Mouse (Mus musculus) embryonic facial prominence, embryonic 15.5 days (tissue): Measurements from ENCODE around the gene Chst14. TPM values are rescaled to one million over a fixed set of nuclear protein-coding genes. Genes with fewer than 3 reads are reported as not detected.

Source experiments
- ATAC-seq: fragments of 200-750 bp; cut with Nextera tagmentation; 2 replicates; pipeline ENCODE4 v1.8.0; 2017; ENCODE audit warnings: low read depth, moderate TSS enrichment; ENCODE audit not compliant: insufficient number of reproducible peaks, low FRiP score, low TSS enrichment
- H3K27ac ChIP-seq: fragments of 300-500 bp; sonication (generic); replicated peaks from 2 replicates; pipeline ENCODE4 v1.5.1; 2015; ENCODE audit warnings: mild to moderate bottlenecking, inconsistent platforms
- H3K27me3 ChIP-seq: fragments of 300-500 bp; sonication (generic); 2 replicates; pipeline ENCODE4 v1.6.1; 2015; ENCODE audit warnings: inconsistent platforms
- H3K36me3 ChIP-seq: fragments of 300-500 bp; sonication (generic); 2 replicates; pipeline ENCODE4 v1.6.1; 2015; ENCODE audit warnings: mild to moderate bottlenecking, inconsistent platforms
- H3K4me1 ChIP-seq: fragments of 300-500 bp; sonication (generic); 2 replicates; pipeline ENCODE4 v1.6.1; 2015; ENCODE audit warnings: inconsistent platforms
- H3K4me2 ChIP-seq: fragments of 300-500 bp; sonication (generic); replicated peaks from 2 replicates; pipeline ENCODE4 v1.6.1; 2015; ENCODE audit warnings: mild to moderate bottlenecking, inconsistent platforms
- H3K4me3 ChIP-seq: fragments of 300-500 bp; sonication (generic); replicated peaks from 2 replicates; pipeline ENCODE4 v1.5.1; 2015; ENCODE audit warnings: mild to moderate bottlenecking, inconsistent platforms
- H3K9ac ChIP-seq: fragments of 300-500 bp; sonication (generic); 2 replicates; pipeline ENCODE4 v1.6.1; 2015; ENCODE audit warnings: inconsistent platforms
- H3K9me3 ChIP-seq: fragments of 300-500 bp; sonication (generic); replicated peaks from 2 replicates; pipeline ENCODE4 v1.6.1; 2016; ENCODE audit warnings: inconsistent platforms
- WGBS: fragments of 180-500 bp; shearing (Covaris S2); methylation state at CpG from one replicate; pipeline ENCODE4 v1.1.7; 2015; 5-methylcytosine and 5-hydroxymethylcytosine counted together
- polyA plus RNA-seq: library from polyadenylated mRNA; unstranded; fragments of >200 nt; fragmentation: Nextera tagmentation; extraction: Ambion mirVana; gene quantifications from 2 replicates; pipeline ENCODE4 v1.2.1, GENCODE M21; 2015

Gene Chst14
- polyA plus RNA-seq, 1 experiment from 2014 or later, result 50.4 TPM

- ATAC-seq, result no peak
- Histone ChIP-seq H3K4me1 (peaks cover 16% of the 10 kb centered on the region), H3K4me2 (no peak overlapping the region), H3K27me3 (no peaks in the 10 kb centered on the region), H3K9ac (no peak overlapping the region), H3K9me3 (no peaks in the 10 kb centered on the region), H3K36me3 (no peaks in the 10 kb centered on the region), H3K27ac (no peak overlapping the region), H3K4me3 (no peak overlapping the region)
- WGBS, result 92% methylated on average over 3 of the region's 3 CpGs
Measured at GRCm38 (mm10) chr2:118907781-118908180, 18.5 kb upstream of the Chst14 start.

GRCm38 (mm10) chr2:118909151-118909550, 17.1 kb upstream of the Chst14 start:
- H3K27ac ChIP-seq, result no peak overlapping the region
- no peaks in the 10 kb centered on the region for H3K36me3 ChIP-seq
- H3K27me3 ChIP-seq, result no peaks in the 10 kb centered on the region
- no peak overlapping the region for H3K4me3 ChIP-seq
- no peaks in the 10 kb centered on the region for H3K9me3 ChIP-seq
- no peak for ATAC-seq
- H3K4me2 ChIP-seq, result no peak overlapping the region
- H3K4me1 ChIP-seq, result peaks cover 17% of the 10 kb centered on the region
- no peak overlapping the region for H3K9ac ChIP-seq
- WGBS, result 46% methylated on average over 1 of the region's 1 CpGs

GRCm38 (mm10) chr2:118910605-118911278, 15.6 kb upstream of the Chst14 start:
- H3K36me3 ChIP-seq, result no peaks in the 10 kb centered on the region
- no peak overlapping the region for H3K9ac ChIP-seq
- H3K9me3 ChIP-seq, result no peaks in the 10 kb centered on the region
- peaks cover 24% of the 10 kb centered on the region for H3K4me1 ChIP-seq
- H3K27ac ChIP-seq, result no peak overlapping the region
- H3K4me3 ChIP-seq, result no peak overlapping the region
- no peak for ATAC-seq
- 59% methylated on average over 7 of the region's 7 CpGs for WGBS
- H3K27me3 ChIP-seq, result no peaks in the 10 kb centered on the region
- no peak overlapping the region for H3K4me2 ChIP-seq

- H3K27me3 ChIP-seq, result no peaks in the 10 kb centered on the region
- H3K9me3 ChIP-seq, result no peaks in the 10 kb centered on the region
- WGBS, result 52% methylated on average over 8 of the region's 8 CpGs
- ATAC-seq, result no peak
- H3K27ac ChIP-seq, result no peak overlapping the region
- peaks cover 31% of the 10 kb centered on the region for H3K4me1 ChIP-seq
- no peak overlapping the region for H3K4me3 ChIP-seq
- no peak overlapping the region for H3K9ac ChIP-seq
- H3K4me2 ChIP-seq, result no peak overlapping the region
- peaks cover 15% of the 10 kb centered on the region for H3K36me3 ChIP-seq
Measured at GRCm38 (mm10) chr2:118912706-118913105, 13.6 kb upstream of the Chst14 start.

DNA sequence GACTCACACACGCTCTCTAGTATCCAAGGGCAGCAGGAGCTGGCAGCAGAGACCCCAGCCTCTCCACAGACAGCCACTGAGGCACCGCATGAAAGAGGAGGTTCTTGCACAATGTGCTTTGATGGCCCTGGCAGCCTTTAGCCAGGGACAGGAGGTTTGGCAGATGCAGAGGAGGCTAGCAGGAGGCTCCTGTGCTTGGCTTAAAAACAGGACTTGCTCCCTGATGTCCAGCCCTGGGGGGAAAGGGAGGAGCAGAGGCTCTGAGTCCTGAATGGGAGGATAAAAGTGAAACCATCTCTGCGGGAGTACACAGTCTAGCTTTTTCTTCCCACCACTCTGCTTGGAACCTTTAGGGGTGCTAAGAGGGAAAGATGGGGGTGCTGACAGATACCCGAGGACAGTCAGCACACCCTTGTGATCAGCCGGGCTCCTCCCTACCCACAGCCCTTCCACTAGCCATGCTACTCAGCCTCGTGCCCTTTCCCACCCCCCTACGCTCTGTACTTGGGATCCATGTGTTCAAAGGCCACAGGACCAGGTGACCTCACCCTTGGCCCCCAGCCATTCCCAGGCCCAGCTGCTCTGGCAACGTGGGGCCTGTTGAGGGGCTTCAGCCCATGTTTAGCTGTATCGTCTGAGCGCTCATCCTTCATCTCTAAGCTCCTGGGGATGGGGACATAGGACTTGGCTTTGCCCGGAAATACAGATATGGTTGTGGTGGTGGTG, 12.6 kb upstream of the Chst14 start:
- ATAC-seq, result 0 out of 2 replicates have a peak, but pooled peaks have one; percentile 12
- Histone ChIP-seq H3K4me2 (no peak overlapping the region), H3K27ac (no peak overlapping the region), H3K36me3 (peaks cover 15% of the 10 kb centered on the region), H3K4me1 (peaks cover 31% of the 10 kb centered on the region), H3K27me3 (no peaks in the 10 kb centered on the region), H3K9ac (no peak overlapping the region), H3K9me3 (no peaks in the 10 kb centered on the region), H3K4me3 (no peak overlapping the region)
- 50% methylated on average over 11 of the region's 11 CpGs for WGBS

DNA sequence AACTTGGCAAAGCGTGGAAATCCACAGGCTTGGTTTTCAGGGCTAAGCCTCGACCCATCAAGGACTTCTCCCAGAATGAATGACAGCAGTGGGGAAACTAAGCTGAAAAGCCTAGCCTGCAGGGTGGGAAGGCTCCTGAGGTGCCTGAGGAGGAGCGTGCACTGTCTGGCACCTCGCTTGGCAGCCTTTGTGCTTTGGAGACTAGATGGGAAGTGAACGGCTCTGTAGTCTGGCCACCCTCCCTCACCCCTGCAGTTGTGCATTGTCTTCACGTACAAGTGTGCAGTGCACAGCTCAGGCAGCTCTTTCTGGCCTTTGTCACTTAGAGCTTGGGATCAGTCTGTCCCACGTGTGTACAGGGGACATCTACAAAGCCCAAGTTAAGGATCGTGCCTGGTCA, 11.6 kb upstream of the Chst14 start:
- Histone ChIP-seq H3K4me1 (peaks cover 31% of the 10 kb centered on the region), H3K4me2 (no peak overlapping the region), H3K27me3 (no peaks in the 10 kb centered on the region), H3K27ac (0 out of 2 replicates have a peak overlapping the region, but pooled peaks have one; percentile 0), H3K36me3 (peaks cover 16% of the 10 kb centered on the region), H3K9me3 (no peaks in the 10 kb centered on the region), H3K4me3 (no peak overlapping the region), H3K9ac (no peak overlapping the region)
- 46% methylated on average over 8 of the region's 8 CpGs for WGBS
- no peak for ATAC-seq

DNA sequence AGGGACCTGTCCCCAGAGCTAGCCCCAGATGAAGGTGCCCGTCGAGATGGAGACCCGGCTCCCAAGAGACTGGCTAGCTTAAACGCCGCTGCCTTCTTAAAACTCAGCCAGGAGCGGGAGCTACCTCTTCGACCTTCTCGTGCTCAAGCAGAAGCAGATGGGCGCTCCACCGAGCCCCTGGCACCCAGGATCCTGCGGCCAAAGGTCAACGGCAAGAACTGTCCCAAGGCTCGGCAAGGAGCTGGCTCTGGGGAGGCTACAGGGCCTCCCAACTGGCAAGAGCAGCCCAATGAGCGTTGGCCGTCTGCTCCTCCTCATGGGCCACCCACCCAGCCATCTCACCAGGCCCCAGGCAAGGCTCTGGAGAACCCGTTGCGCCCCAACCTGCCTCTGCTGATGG, 9.9 kb upstream of the Chst14 start:
- H3K4me3 ChIP-seq, result no peak overlapping the region
- 84% methylated on average over 17 of the region's 17 CpGs for WGBS
- no peak overlapping the region for H3K9ac ChIP-seq
- peaks cover 31% of the 10 kb centered on the region for H3K4me1 ChIP-seq
- H3K9me3 ChIP-seq, result no peaks in the 10 kb centered on the region
- peaks cover 33% of the 10 kb centered on the region for H3K36me3 ChIP-seq
- H3K27ac ChIP-seq, result no peak overlapping the region
- no peaks in the 10 kb centered on the region for H3K27me3 ChIP-seq
- no peak for ATAC-seq
- no peak overlapping the region for H3K4me2 ChIP-seq

- no peak for ATAC-seq
- no peak overlapping the region for H3K4me2 ChIP-seq
- no peaks in the 10 kb centered on the region for H3K27me3 ChIP-seq
- no peaks in the 10 kb centered on the region for H3K9me3 ChIP-seq
- peaks cover 48% of the 10 kb centered on the region for H3K36me3 ChIP-seq
- no peak overlapping the region for H3K27ac ChIP-seq
- H3K4me3 ChIP-seq, result no peak overlapping the region
- no peak overlapping the region for H3K9ac ChIP-seq
- 41% methylated on average over 1 of the region's 1 CpGs for WGBS
- peaks cover 21% of the 10 kb centered on the region for H3K4me1 ChIP-seq
Measured at GRCm38 (mm10) chr2:118918543-118918942, 7.8 kb upstream of the Chst14 start.

DNA sequence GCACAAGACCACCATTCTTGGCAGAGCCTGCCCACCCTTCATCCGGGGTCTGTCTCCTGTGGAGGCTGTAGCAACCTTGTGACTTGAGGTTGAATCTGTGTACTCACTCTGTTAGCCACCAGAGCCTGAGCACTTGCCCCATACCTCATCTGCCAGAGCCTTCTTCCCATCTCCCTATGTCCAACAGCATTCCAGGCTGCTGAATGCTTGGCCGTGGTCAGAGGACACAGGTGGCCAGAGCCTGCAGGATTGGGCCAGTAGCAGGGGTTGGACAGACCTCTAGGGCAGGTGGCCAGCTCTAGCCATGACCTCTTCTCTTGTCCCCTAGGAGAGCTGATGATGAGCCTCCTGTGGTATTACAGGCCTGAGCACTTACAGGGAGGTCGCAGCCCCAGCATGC, 5.9 kb upstream of the Chst14 start:
- H3K36me3 ChIP-seq, result peaks cover 48% of the 10 kb centered on the region

GRCm38 (mm10) chr2:118925952-118926351, 344 bp upstream of the Chst14 start:
- Histone ChIP-seq H3K4me3 (peak overlapping the region; percentile 89), H3K36me3 (peaks cover 23% of the 10 kb centered on the region), H3K9me3 (no peaks in the 10 kb centered on the region), H3K4me1 (peaks cover 36% of the 10 kb centered on the region), H3K27me3 (no peaks in the 10 kb centered on the region), H3K27ac (0 out of 2 replicates have a peak overlapping the region, but pooled peaks have one; percentile 34), H3K4me2 (peak overlapping the region; percentile 80), H3K9ac (peak overlapping the region; percentile 89)
- 0% methylated on average over 6 of the region's 6 CpGs for WGBS
- ATAC-seq, result peak; percentile 16

More for the DNA sequence above, 5.9 kb upstream of the Chst14 start:
- 89% methylated on average over 3 of the region's 3 CpGs for WGBS
- no peak overlapping the region for H3K27ac ChIP-seq
- H3K27me3 ChIP-seq, result no peaks in the 10 kb centered on the region
- no peaks in the 10 kb centered on the region for H3K9me3 ChIP-seq
- H3K4me2 ChIP-seq, result no peak overlapping the region
- H3K4me1 ChIP-seq, result peaks cover 7% of the 10 kb centered on the region; the same call in 1 of the 2 replicates
- no peak overlapping the region; the same call in 1 of the 2 replicates for H3K9ac ChIP-seq
- ATAC-seq, result no peak
- no peak overlapping the region for H3K4me3 ChIP-seq

DNA sequence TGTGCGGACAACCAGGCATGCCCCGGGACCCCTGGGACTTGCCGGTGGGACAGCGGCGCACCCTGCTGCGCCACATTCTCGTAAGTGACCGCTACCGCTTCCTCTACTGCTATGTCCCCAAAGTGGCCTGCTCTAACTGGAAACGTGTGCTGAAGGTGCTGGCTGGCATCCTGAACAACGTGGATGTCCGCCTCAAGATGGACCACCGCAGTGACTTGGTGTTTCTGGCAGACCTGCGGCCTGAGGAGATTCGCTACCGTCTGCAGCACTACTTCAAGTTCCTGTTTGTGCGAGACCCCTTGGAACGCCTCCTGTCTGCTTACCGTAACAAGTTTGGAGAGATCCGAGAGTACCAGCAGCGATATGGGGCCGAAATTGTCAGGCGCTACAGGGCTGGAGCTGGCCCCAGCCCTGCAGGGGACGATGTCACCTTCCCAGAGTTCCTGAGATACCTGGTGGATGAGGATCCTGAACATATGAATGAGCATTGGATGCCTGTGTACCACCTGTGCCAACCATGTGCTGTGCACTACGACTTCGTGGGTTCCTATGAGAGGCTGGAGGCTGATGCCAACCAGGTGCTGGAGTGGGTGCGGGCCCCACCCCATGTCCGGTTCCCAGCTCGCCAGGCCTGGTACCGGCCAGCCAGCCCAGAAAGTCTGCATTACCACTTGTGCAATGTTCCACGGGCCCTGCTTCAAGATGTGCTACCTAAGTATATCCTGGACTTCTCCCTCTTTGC, 873 bp downstream of the Chst14 start:
- 24% methylated on average over 31 of the region's 31 CpGs for WGBS

More for the DNA sequence above, 873 bp downstream of the Chst14 start:
- H3K27me3 ChIP-seq, result no peaks in the 10 kb centered on the region
- H3K9me3 ChIP-seq, result no peaks in the 10 kb centered on the region
- peaks cover 11% of the 10 kb centered on the region for H3K36me3 ChIP-seq
- peak overlapping the region; percentile 80 for H3K4me2 ChIP-seq
- peaks cover 36% of the 10 kb centered on the region for H3K4me1 ChIP-seq
- H3K27ac ChIP-seq, result peak overlapping the region; percentile 75
- H3K4me3 ChIP-seq, result peak overlapping the region; percentile 89
- H3K9ac ChIP-seq, result peak overlapping the region; percentile 89
- ATAC-seq, result no peak
